Mouse (Mus musculus) CH12.LX (cell line): ENCODE measurements around the gene Slc4a5. TPM values are rescaled to one million over a fixed set of nuclear protein-coding genes. Genes with fewer than 3 reads are reported as not detected.

Experiments
- DNase-seq: peaks from one replicate; pipeline ENCODE4 v3.0.0-alpha.2; 2013; ENCODE audit errors: extremely low read depth
- H3K27ac ChIP-seq: 2 replicates; pipeline ENCODE4 v1.5.1; 2012; ENCODE audit warnings: low read depth, mild to moderate bottlenecking, control low read depth, moderate library complexity; ENCODE audit not compliant: insufficient read depth
- H3K27me3 ChIP-seq: replicated peaks from 2 replicates; pipeline ENCODE3; 2012; ENCODE audit warnings: inconsistent platforms
- H3K36me3 ChIP-seq, 2 experiments: replicated peaks in 1 of 2; 2 replicates each; pipeline versions ENCODE3 to v1.6.1; 2012; ENCODE audit warnings: inconsistent platforms in 1 of 2, low read length in 1 of 2, mild to moderate bottlenecking in 1 of 2, mixed read lengths in 1 of 2, moderate library complexity in 1 of 2; ENCODE audit not compliant: control insufficient read depth in 1 of 2, insufficient read depth in 1 of 2
- H3K4me1 ChIP-seq, 2 experiments: 2 replicates each; pipeline ENCODE4 v1.6.1; 2012; ENCODE audit warnings: inconsistent platforms in 1 of 2, moderate library complexity in 1 of 2; ENCODE audit not compliant: insufficient read depth in 2 of 2, control insufficient read depth in 1 of 2
- H3K4me2 ChIP-seq: 2 replicates; pipeline ENCODE4 v1.6.1; 2012; ENCODE audit warnings: low read depth, mild to moderate bottlenecking, control low read depth; ENCODE audit not compliant: poor library complexity, insufficient read depth, severe bottlenecking
- H3K4me3 ChIP-seq, 3 experiments: fragments of 150-350 bp in 1 of 3; sonication (generic) in 1 of 3; replicated peaks in 1 of 3; 2 replicates each; pipeline versions ENCODE3 to v1.5.1; 2011 to 2012; ENCODE audit warnings: low read depth in 2 of 3, low read length in 2 of 3, mild to moderate bottlenecking in 2 of 3, moderate library complexity in 2 of 3, control low read depth in 1 of 3, improper control_type of control experiment in 1 of 3, inconsistent platforms in 1 of 3, mixed read lengths in 1 of 3; ENCODE audit not compliant: poor library complexity in 1 of 3
- H3K79me2 ChIP-seq: replicated peaks from 2 replicates; pipeline ENCODE4 v1.6.1; 2012; ENCODE audit warnings: mild to moderate bottlenecking, moderate library complexity; ENCODE audit not compliant: control insufficient read depth, poor library complexity, insufficient read depth, severe bottlenecking; ENCODE audit errors: extremely low read depth
- H3K9ac ChIP-seq: 2 replicates; pipeline ENCODE4 v1.6.1; 2012; ENCODE audit warnings: low read depth, mild to moderate bottlenecking, control low read depth, moderate library complexity; ENCODE audit not compliant: insufficient read depth
- H3K9me3 ChIP-seq: replicated peaks from 2 replicates; pipeline ENCODE3; 2012; ENCODE audit warnings: low read length, inconsistent platforms, mixed read lengths
- BHLHE40 ChIP-seq: IDR thresholded peaks from 2 replicates; pipeline ENCODE4 v1.6.1; 2011; ENCODE audit warnings: mild to moderate bottlenecking, low read depth, low read length, improper control_type of control experiment
- CHD1 ChIP-seq: IDR thresholded peaks from 2 replicates; pipeline ENCODE4 v1.6.1; 2012; ENCODE audit warnings: low read depth, low read length, improper control_type of control experiment, inconsistent platforms
- CHD2 ChIP-seq: IDR thresholded peaks from 2 replicates; pipeline ENCODE4 v1.6.1; 2011; ENCODE audit warnings: low read length, improper control_type of control experiment
- CTCF ChIP-seq, 2 experiments: IDR thresholded peaks in 1 of 2; conservative IDR thresholded peaks in 1 of 2; 2 replicates each; pipeline ENCODE4 v1.5.1; 2011 to 2012; ENCODE audit warnings: low read depth in 2 of 2, low read length in 2 of 2, improper control_type of control experiment in 1 of 2, inconsistent platforms in 1 of 2, mild to moderate bottlenecking in 1 of 2, moderate library complexity in 1 of 2
- ELF1 ChIP-seq: IDR thresholded peaks from 2 replicates; pipeline ENCODE4 v1.6.1; 2014; ENCODE audit warnings: low read depth, mild to moderate bottlenecking, inconsistent platforms, low read length, improper control_type of control experiment
- EP300 ChIP-seq: IDR thresholded peaks from 2 replicates; pipeline ENCODE4 v1.6.1; 2011; ENCODE audit warnings: low read length, improper control_type of control experiment
- ETS1 ChIP-seq: conservative IDR thresholded peaks from 2 replicates; pipeline ENCODE4 v1.6.1; 2012; ENCODE audit warnings: low read depth, mild to moderate bottlenecking, inconsistent platforms, low read length, improper control_type of control experiment, moderate library complexity
- GABPA ChIP-seq: IDR thresholded peaks from 2 replicates; pipeline ENCODE4 v1.6.1; 2012; ENCODE audit warnings: low read depth, low read length, improper control_type of control experiment, inconsistent platforms; ENCODE audit not compliant: insufficient replicate concordance
- HCFC1 ChIP-seq: IDR thresholded peaks from 2 replicates; pipeline ENCODE4 v1.6.1; 2012; ENCODE audit warnings: low read depth, mild to moderate bottlenecking, inconsistent platforms, low read length, improper control_type of control experiment
- IRF4 ChIP-seq: IDR thresholded peaks from 2 replicates; pipeline ENCODE4 v1.6.1; 2014; ENCODE audit warnings: low read depth, mild to moderate bottlenecking, inconsistent platforms, low read length, improper control_type of control experiment
- JUND ChIP-seq: conservative IDR thresholded peaks from 2 replicates; pipeline ENCODE4 v1.6.1; 2011; ENCODE audit warnings: low read depth, low read length, improper control_type of control experiment
- KAT2A ChIP-seq: IDR thresholded peaks from 2 replicates; pipeline ENCODE4 v1.6.1; 2012; ENCODE audit warnings: low read length, improper control_type of control experiment, inconsistent platforms; ENCODE audit not compliant: insufficient replicate concordance
- MAFK ChIP-seq: IDR thresholded peaks from 2 replicates; pipeline ENCODE4 v1.6.1; 2011; ENCODE audit warnings: low read length, improper control_type of control experiment; ENCODE audit not compliant: insufficient replicate concordance
- MAX ChIP-seq: IDR thresholded peaks from 2 replicates; pipeline ENCODE4 v1.6.1; 2011; ENCODE audit warnings: low read length, improper control_type of control experiment
- MAZ ChIP-seq: IDR thresholded peaks from 2 replicates; pipeline ENCODE4 v1.6.1; 2012; ENCODE audit warnings: low read depth, mild to moderate bottlenecking, inconsistent platforms, low read length, improper control_type of control experiment, moderate library complexity
- MEF2A ChIP-seq: IDR thresholded peaks from 2 replicates; pipeline ENCODE4 v1.6.1; 2014; ENCODE audit warnings: low read depth, mild to moderate bottlenecking, inconsistent platforms, low read length, improper control_type of control experiment, borderline replicate concordance
- MYC ChIP-seq: IDR thresholded peaks from 2 replicates; pipeline ENCODE4 v1.6.1; 2011; ENCODE audit warnings: low read depth, mild to moderate bottlenecking, improper control_type of control experiment, low read length
- NELFE ChIP-seq: IDR thresholded peaks from 2 replicates; pipeline ENCODE4 v1.6.1; 2011; ENCODE audit warnings: low read depth, low read length, improper control_type of control experiment
- NRF1 ChIP-seq: IDR thresholded peaks from 2 replicates; pipeline ENCODE4 v1.6.1; 2014; ENCODE audit warnings: low read depth, mild to moderate bottlenecking, inconsistent platforms, low read length, improper control_type of control experiment, moderate library complexity
- PAX5 ChIP-seq: IDR thresholded peaks from 2 replicates; pipeline ENCODE4 v1.6.1; 2012; ENCODE audit warnings: low read length, inconsistent platforms, mixed read lengths
- POLR2A ChIP-seq: IDR thresholded peaks from 2 replicates; pipeline ENCODE4 v1.6.1; 2011; ENCODE audit warnings: low read depth, mild to moderate bottlenecking, improper control_type of control experiment, low read length
- POLR2AphosphoS2 ChIP-seq: IDR thresholded peaks from 2 replicates; pipeline ENCODE4 v1.6.1; 2011; ENCODE audit warnings: low read depth, low read length, improper control_type of control experiment
- RAD21 ChIP-seq: IDR thresholded peaks from 2 replicates; pipeline ENCODE4 v1.6.1; 2011; ENCODE audit warnings: low read depth, mild to moderate bottlenecking, low read length, improper control_type of control experiment, moderate library complexity
- RCOR1 ChIP-seq: conservative IDR thresholded peaks from 2 replicates; pipeline ENCODE4 v1.6.1; 2012; ENCODE audit warnings: low read depth, mild to moderate bottlenecking, inconsistent platforms, low read length, improper control_type of control experiment
- SIN3A ChIP-seq: IDR thresholded peaks from 2 replicates; pipeline ENCODE4 v1.6.1; 2012; ENCODE audit warnings: low read length, improper control_type of control experiment, inconsistent platforms
- SMC3 ChIP-seq: IDR thresholded peaks from 2 replicates; pipeline ENCODE4 v1.6.1; 2011; ENCODE audit warnings: low read depth, low read length, improper control_type of control experiment
- TBP ChIP-seq: conservative IDR thresholded peaks from 2 replicates; pipeline ENCODE4 v1.6.1; 2011; ENCODE audit warnings: low read depth, low read length, improper control_type of control experiment
- TCF12 ChIP-seq: IDR thresholded peaks from 2 replicates; pipeline ENCODE4 v1.6.1; 2014; ENCODE audit warnings: low read depth, mild to moderate bottlenecking, inconsistent platforms, low read length, improper control_type of control experiment
- UBTF ChIP-seq: IDR thresholded peaks from 2 replicates; pipeline ENCODE4 v1.6.1; 2012; ENCODE audit warnings: low read depth, mild to moderate bottlenecking, inconsistent platforms, low read length, improper control_type of control experiment, moderate library complexity
- USF1 ChIP-seq: IDR thresholded peaks from 2 replicates; pipeline ENCODE4 v1.6.1; 2014; ENCODE audit warnings: low read depth, mild to moderate bottlenecking, inconsistent platforms, low read length, improper control_type of control experiment
- ZC3H11A ChIP-seq: IDR thresholded peaks from 2 replicates; pipeline ENCODE4 v1.6.1; 2012; ENCODE audit warnings: low read depth, mild to moderate bottlenecking, inconsistent platforms, low read length, improper control_type of control experiment
- ZKSCAN1 ChIP-seq: IDR thresholded peaks from 2 replicates; pipeline ENCODE4 v1.6.1; 2012; ENCODE audit warnings: low read depth, inconsistent platforms, low read length, improper control_type of control experiment, borderline replicate concordance
- ZMIZ1 ChIP-seq: IDR thresholded peaks from 2 replicates; pipeline ENCODE4 v1.6.1; 2012; ENCODE audit warnings: low read depth, mild to moderate bottlenecking, inconsistent platforms, low read length, improper control_type of control experiment
- ZNF384 ChIP-seq: IDR thresholded peaks from 2 replicates; pipeline ENCODE4 v1.6.1; 2012; ENCODE audit warnings: low read depth, low read length, improper control_type of control experiment, inconsistent platforms
- dilution Hi-C: fragments of 300-500 bp; cut with MboI; formaldehyde crosslinking; loops from 2 replicates; pipeline ENCODE4 v1.14.3; 2020; ENCODE audit warnings: low sequenced_read_pairs; ENCODE audit not compliant: extremely low pct_unique_long_range_greater_than_20kb, extremely low pct_ligation_motif_present
- in situ Hi-C: fragments of 300-500 bp; cut with MboI; formaldehyde crosslinking; loops from 3 replicates; pipeline ENCODE4 v1.14.3; 2019; ENCODE audit warnings: low sequenced_read_pairs, low pct_ligation_motif_present, low pct_unique_long_range_greater_than_20kb, mixed read lengths
- polyA plus RNA-seq: library from polyadenylated mRNA; unstranded; fragments of >175 nt; gene quantifications from 2 replicates; pipeline ENCODE4 v1.2.1, GENCODE M21; 2012; ENCODE audit warnings: low read depth; ENCODE audit not compliant: insufficient read length
- total RNA-seq, 2 experiments: library from RNA; depleted of rRNA; stranded (reverse); fragments of 300-350 nt in 1 of 2; fragments of >200 nt in 1 of 2; gene quantifications; 2 replicates each; pipeline ENCODE4 v1.2.3; 2012 to 2014

Slc4a5 gene
- total and polyA plus RNA-seq, 3 experiments = 0.13 to 0.21 TPM; not detected in 1

DNA sequence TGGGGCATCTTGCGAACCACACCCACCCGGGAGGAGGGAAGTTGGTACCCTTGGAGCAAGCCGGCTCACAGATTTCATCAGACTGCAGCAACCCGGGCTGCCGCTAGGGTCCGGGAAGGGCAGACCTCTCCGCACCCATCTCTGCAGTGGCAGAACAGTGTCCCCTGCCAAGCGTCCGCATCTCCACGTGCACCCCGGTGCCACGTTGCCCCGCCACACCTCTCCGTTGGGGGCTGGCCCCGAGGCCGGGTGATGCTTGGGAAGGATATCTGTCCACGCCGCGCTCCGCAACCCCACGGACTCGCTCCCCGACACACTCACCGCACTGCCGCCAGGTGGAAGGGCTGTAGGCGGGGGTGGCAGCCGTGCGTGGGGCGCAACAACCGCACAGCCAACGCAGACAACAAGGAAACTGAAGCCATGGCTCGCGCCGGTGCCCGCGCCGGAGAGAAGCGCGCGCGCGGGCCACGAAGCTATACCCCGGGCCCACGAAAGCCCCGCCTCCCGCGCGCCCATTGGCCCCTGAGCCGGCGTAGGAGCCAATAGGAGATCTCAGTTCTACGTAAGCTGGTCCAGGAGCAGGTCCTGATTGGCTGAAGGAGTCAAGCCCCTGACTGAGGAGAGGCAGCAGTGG, 97.6 kb downstream of the Slc4a5 start (continued):
- TF ChIP-seq NRF1 (peak; percentile 44; the same call in 1 of the 2 replicates), USF1 (no peak), POLR2A (peak; percentile 96), HCFC1 (peak; percentile 44; the same call in 1 of the 2 replicates), ZNF384 (no peak), JUND (no peak), KAT2A (peak; percentile 53; the same call in 1 of the 2 replicates), MEF2A (peak; percentile 12; the same call in 1 of the 2 replicates)

DNA sequence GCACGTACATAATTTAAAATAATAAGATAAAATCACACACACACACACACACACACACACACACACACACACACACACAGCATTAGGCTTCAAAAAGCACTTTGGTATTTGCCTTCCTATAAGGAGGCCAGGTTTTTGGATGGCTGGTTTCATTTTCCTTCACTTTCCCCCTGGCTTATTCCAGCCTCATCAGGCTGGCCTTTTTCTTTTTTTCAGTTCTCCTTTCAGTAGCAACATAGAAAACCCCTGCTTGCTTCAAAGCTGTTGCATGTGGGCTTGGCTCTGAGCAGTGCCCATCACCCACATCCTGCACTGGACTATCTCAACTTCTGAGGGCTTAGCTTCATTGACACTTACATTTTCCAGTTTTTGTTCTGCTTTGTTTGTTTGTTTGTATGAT, 102.3 kb downstream of the Slc4a5 start:
- Histone ChIP-seq H3K4me2 (peak overlapping the region; percentile 92), H3K79me2 (peaks cover 24% of the 10 kb centered on the region), H3K27ac (peak overlapping the region; percentile 61; the same call in 1 of the 2 replicates), H3K4me1 (peaks cover 9 to 40% of the 10 kb centered on the region in 2 experiments; a peak in 3 of 4 replicates), H3K4me3 (no peak overlapping the region), H3K27me3 (no peaks in the 10 kb centered on the region), H3K36me3 (no peaks in the 10 kb centered on the region), H3K9me3 (no peaks in the 10 kb centered on the region), H3K9ac (0 out of 2 replicates have a peak overlapping the region, but pooled peaks have one; percentile 37)
- dilution Hi-C loops = no loop called here
- in situ Hi-C loops = no loop called here
- DNase-seq = peak; percentile 78
- TF ChIP-seq PAX5 (no peak), BHLHE40 (peak; percentile 56), TBP (no peak), GABPA (no peak), CHD1 (peak; percentile 92; the same call in 1 of the 2 replicates), TCF12 (peak; percentile 32; the same call in 1 of the 2 replicates), ZNF384 (peak; percentile 74; the same call in 1 of the 2 replicates), JUND (no peak), MYC (peak; percentile 77), POLR2A (no peak), ZKSCAN1 (no peak), POLR2AphosphoS2 (no peak), CHD2 (peak; percentile 94), USF1 (no peak), ZC3H11A (no peak), SIN3A (peak; percentile 78; the same call in 1 of the 2 replicates), MAFK (no peak), KAT2A (no peak), CTCF (conservative IDR thresholded peaks at IDR 0.05 in 1 of 2, IDR thresholded peaks at IDR 0.05 in 1 of 2; ENCODE audit: low read depth in 2 of 2, low read length in 2 of 2) (no peak), ZMIZ1 (0 out of 2 replicates have a peak, but pooled peaks have one; percentile 7), NELFE (no peak), UBTF (no peak), ETS1 (peak; percentile 68; the same call in 1 of the 2 replicates), MEF2A (peak; percentile 65; the same call in 1 of the 2 replicates), HCFC1 (peak; percentile 32; the same call in 1 of the 2 replicates), MAX (peak; percentile 54; the same call in 1 of the 2 replicates), SMC3 (no peak), MAZ (no peak), EP300 (peak; percentile 93), IRF4 (peak; percentile 98), NRF1 (no peak), RCOR1 (peak; percentile 74), ELF1 (no peak; the same call in 1 of the 2 replicates), RAD21 (no peak; the same call in 1 of the 2 replicates)
